Mouse (Mus musculus): ENCODE data around the gene Zfp979.
A peak's percentile ranks its signal among the peaks of the same experiment; 100 is the strongest.
"Not testable (repeated sequence)": the region's sequence is repeated elsewhere in the genome, so short reads cannot be mapped to it uniquely, and the experiment has no call there.

Gene Zfp979

DNA sequence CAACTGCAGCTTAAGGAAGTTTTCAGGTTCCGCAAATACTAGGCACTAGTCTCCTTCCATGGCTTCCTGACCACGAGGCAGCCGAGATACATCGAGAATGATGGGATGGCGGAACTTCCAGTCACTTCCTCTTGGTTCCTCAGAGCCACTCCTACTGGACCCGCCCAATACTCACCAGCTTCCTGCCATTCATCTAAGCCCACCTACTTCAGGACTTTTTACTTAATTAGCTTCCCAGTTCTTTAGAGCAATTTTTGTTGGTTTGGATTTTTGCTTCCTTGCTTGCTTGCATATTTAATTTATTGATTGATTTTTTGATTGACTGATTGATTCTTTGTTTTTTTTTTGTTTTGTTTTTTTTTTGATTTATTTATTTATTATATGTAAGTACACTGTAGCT lies at the start of gene Zfp979:
Zfp979 (minus strand) TSS at position 101 of the 400 bp plus-strand sequence.
- not testable (repeated sequence) for DNase-seq (ENCODE audit: low spot score)

DNA sequence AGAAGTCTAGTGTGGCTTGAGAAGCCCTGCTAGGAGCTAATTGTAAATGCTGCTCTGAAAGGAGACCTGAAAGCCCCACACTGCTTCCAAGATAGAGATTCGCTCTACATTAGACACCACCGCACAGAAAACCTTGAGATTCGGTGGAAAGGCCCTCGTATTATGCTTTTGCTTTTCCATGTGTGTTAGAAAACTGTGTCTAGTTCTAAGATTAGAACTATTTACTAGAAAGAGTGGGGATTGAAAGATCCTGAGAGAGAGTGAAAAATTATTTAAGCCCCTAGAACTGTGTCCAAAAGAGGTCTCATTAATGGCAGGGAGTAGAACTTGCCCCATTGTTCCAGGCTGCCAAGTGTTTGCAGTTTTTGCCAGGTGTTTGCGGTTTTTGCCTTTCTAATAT lies 12.9 kb upstream of the Zfp979 start:
- peak; percentile 4 for DNase-seq (ENCODE audit: low spot score)

DNA sequence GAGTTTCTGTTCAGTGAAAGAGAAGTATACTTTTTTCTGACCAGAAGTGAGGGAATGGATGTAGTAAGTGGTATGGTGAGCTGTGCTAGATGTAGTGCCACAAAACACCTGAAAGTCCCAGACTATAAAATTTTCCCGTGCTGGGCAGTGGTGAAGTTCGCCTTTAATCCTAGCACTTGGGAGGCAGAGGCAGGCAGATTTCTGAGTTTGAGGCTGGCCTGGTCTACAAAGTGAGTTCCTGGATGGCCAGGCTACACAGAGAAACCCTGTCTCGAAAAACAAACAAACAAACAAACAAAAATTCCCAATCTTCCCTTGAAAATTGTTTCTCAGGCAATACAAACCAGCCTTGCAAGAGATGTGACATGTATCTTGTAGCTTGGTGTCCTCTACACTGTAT lies 5.1 kb upstream of the Zfp979 start:
- not testable (repeated sequence) for DNase-seq (ENCODE audit: low spot score)

DNA sequence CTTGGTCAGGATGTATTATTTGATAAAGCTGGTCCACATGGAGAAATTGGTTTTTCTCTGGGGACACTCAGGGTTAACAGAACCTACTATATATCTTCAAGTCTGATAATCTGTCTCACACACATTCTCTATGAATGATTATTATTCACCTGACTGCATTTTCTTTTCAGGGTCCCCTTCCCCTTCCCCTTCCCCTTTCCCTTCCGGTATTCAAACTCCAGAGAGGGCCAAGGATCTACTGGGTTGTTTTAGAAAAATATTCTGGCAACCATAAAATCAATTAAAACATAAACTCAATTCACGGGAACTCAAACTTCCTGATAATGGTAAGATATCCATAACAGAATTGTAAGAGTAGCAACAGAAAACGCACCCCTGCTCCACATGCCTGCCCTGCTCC lies 381 bp downstream of the Zfp979 start:
- not testable (repeated sequence) for DNase-seq (ENCODE audit: low spot score)

DNA sequence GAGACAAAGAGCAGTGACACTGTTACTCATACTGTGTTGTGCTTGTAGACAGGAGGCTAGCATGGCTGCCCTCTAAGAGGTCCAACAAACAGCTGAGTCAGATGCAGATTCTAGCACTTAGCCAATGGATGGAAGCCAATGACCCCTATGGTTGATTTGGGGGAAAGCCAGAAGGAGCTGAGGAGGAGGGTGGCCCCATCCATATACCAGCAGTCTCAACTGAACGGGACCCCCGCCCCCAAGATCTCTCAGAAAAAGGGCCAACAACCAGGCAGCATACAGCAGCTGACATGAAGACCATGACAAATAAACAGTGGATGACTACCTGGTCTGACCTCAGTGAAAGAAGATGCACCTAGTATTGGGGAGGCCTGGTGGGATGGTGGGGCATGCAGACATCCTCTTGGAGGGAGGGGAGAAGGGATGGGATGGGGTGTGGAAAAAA lies 8.5 kb downstream of the Zfp979 start:
- DNase-seq (ENCODE audit: low spot score), result not testable (repeated sequence)

DNA sequence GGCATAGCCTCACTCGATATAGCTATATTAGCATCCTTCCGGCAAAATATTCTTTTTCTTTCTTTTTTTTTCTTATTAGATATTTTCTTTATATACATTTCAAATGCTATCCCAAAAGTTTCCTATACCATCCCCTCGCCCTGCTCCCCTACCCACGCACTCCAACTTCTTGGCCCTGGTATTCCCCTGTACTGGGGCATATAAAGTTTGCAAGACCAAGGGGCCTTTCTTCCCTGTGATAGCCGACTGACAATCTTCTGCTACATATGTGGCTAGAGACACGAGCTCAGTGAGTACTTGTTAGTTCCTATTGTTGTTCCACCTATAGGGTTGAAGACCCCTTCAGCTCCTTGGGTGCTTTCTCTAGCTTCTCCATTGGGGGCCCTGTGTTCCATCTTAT lies 35.8 kb downstream of the Zfp979 start:
- DNase-seq (ENCODE audit: low spot score), result not testable (repeated sequence)

DNA sequence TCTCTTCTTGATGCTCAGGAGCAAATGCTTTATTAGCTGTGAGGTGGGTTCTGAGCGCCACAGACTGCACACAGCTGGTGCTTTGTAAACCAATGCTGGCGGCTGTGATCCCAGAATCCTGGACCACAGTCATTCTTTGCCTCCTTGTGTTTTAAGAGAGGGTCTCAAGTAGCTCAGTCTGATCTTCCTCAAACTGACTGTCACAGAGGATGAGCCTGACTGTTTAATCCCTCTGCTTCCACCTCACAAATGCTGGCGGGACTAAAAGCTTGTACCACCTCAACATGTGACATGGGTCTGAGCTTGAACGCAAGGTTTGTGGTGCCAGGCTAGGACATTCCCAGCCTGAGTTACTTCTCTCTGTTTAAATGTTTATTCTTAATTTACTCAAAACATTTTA lies 36.8 kb downstream of the Zfp979 start:
- DNase-seq (ENCODE audit: low spot score), result no peak

DNA sequence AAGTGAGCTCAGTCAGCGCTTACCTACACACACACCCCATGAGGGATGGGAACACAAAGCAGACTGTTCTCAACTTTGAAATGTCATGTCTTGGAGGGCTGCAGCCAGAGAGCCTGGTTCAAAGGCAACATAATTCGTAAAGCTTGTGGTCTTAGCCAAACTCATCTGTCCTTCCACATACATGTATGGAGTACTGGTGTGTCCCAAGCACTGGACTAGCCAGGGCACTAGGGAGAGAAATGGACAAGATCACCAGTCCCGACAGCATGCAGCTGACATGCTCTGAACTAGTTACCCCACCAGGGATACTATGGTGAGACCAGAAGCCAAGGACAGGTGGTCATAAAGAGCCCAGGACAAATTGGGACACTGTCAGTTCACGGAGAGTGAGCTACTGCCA lies 38.5 kb downstream of the Zfp979 start:
- DNase-seq (ENCODE audit: low spot score), result no peak

DNA sequence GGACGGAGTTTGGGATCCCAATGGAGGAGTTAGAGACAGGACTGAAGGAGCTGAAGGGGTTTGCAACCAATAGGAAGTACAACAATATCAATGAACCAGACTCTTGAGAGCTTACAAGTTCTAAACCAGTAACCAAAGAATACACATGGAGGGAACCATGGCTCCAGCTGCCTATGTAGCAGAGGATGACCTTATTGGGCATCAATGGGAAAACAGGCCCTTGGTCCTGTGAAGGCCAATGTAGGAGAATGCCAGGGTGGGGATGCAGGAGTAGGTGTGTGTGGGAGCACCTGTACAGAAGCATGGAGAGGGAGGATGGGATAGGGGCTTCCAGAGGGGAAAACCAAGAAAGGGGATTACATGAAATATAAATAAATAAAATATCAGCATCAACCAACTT lies 40.4 kb downstream of the Zfp979 start:
- no peak for DNase-seq (ENCODE audit: low spot score)

DNA sequence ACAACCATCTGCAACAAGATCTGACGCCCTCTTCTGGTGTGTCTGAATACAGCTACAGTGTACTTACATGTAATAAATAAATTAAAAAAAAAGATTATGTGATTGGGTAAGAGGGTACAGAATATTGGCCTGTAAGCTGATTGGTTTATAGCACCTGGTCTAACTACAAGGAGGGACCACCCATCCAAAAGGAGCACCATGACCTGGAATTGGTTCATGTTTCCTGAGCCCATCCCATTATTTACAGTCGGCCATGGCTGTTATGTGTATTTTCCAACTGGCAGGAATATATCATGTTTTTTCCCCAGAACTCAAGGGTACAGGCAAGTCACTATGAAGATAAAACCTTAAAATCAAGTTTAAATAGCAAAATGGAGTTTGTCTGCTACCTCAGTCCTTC lies 43.5 kb downstream of the Zfp979 start:
- no peak for DNase-seq (ENCODE audit: low spot score)

DNA sequence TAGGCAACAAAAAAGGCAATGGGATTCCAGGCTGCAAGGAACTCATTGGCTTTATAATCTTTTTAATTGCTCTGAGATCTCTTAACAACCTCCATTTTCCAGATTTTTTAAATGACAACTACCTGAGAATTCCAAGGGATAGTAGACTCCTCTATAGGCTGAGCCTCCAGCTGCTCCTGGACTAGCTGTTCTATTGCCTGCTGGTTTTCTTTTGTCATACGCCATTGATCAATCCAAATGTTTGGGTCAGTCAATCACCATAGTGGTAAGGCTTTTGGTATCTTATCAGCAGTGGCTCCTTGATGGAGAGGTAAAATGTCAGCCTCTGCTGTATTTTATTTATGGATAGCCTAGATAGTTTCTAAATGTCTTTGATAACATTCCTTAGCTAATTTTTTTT lies 44.6 kb downstream of the Zfp979 start:
- no peak for DNase-seq (ENCODE audit: low spot score)

DNA sequence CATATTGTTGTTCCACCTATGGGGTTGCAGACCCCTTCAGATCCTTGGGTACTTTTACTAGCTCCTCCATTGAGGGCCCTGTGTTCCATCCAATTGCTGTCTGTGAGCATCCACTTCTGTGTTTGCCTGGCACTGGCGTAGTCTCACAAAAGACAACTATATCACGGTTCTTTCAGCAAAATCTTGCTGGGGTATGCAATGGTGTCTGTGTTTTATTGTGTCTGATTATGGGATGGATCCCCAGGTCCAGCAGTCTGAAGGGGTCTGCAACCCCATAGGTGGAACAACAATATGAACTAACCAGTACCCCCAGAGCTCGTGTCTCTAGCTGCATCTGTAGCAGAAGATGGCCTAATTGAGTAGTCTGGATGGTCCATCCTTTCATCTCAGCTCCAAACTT lies 47.7 kb downstream of the Zfp979 start:
- not testable (repeated sequence) for DNase-seq (ENCODE audit: low spot score)

DNA sequence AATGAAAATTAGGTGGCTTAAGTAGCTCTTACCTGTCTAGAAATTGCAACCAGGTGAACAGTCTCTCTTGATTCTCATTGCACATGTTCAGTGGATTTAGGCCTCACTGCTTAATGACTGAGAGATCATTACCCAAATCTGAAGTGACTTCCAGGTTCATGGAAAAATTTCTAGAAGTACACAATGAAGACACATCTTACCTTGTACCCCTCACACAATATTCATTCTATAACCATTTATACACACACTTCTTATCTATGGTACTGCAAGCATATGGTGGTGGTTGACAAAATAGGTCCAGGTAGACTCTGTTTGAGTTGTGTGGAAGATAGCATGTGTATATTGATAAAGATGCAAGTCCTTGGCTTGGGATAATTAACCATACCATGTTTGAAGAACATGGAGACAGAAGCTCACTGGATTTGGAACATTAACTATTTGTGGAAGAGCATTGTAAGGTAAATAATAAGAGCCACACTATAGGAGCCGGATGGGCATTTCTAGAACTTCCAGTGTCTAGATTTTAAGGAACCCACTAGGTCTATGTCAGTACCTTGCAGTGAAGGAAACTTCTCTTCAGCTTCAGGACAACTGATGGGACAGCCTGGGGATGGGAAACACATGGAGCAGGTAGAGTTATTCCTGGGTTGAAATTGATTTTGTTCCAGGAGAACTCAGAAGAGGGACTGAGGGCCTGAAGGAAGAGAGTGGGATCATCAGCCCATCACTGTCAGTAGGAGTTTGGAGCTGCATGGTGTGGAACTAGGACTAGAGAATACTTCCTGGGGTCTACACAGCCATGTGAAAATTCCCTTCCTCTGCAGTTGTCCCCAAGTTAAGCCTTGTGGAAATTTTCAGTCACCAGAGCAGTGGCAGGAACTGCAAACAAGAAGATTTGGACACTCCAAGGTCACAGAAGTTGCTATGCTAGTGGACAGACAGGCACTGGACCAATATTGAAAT lies 55.5 kb downstream of the Zfp979 start:
- DNase-seq (ENCODE audit: low spot score), result no peak

DNA sequence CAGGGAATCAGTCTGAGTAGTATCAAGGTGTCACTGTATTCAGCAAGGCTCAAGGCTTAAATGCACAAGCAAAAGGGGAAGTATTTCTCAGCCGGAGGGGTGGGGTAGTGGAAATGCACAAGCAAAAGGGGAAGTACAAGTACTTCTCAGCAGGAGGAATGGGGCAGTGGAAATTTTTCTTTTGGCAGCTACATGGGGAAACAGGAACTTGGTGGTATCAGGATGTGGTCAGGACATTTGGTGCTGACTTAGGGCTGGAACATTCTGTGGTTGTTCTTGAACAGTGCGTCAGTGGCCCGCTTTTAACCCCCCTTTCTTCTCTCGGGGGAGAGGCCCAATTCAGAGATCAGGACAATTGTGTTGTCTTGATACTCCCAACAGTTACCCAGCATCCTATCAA lies 62.9 kb downstream of the Zfp979 start:
- not testable (repeated sequence) for DNase-seq (ENCODE audit: low spot score)

DNA sequence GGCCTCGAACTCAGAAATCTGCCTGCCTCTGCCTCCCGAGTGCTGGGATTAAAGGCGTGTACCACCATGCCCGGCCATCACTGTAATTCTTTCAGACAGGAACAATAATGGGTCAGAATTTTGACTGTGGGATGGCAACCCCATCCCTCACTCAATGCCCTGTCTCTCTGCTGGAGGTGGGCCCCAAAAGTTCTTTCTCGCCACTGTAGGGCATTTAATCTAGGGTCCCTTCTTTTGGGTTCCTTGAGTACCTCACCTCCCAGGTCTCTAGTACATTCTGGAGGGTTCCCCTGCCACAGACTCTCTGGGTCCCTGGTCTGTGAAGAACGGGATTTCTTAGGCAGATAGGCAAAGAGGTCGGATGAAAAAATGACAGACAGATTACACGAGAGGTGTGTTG lies 71.2 kb downstream of the Zfp979 start:
- not testable (repeated sequence) for DNase-seq (ENCODE audit: low spot score)

DNA sequence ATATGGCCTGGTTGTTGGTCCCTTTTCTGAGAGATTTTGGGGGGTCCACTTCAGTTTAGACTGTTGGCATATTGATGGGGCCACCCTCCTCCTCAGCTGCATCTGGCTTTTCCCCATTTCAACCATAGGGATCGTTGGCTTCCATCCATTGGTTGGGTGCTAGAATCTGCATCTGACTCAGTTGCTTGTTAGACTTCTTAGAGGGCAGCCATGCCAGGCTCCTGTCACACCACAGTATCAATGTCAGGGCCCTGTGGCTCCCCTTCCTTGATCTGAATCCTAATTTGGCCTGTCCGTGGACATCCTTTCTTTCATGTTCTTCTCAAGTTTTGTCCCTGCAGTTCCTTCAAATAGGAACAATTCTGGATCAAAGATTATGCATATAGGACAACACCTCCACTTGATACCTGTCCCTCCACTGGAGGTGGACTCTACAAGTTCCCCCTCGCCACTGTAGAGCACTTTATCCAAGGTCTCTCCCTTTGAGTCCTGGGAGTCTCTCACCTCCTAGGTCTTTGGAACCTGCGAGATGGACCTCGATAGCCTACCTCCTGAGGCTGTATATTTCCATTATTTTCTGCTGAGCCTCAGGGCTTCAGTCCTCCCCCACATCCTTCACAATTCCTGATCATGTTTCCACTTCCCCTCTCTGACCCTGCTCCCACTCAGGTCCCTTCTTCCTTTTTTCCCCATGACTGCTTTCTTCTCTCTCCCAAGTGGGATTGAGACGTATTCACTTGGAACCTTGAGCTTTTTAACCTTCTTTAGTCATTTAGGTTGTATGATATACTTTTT lies 76.7 kb downstream of the Zfp979 start:
- DNase-seq (ENCODE audit: low spot score), result no peak

Measured in MN1 (cell line).